Mouse (Mus musculus): ENCODE data around the gene Prlr.

DNA sequence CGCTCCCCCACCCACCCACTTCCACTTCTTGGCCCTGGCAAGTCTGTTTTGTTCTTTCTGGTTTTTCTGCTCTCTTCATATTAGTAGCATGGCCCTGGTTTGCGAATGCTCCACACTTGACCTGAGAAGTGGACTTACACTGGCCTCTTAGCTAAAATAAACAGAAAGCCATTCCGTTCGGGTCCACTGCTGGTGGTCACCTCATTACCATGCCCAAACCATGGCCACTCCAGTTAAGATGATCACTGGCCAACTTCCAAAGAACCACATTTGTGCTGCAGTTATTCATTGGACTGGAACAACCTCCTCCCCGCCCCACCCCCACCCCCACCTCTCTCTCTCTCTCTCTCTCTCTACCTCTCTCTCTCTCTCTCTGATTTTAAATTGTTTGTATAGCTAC is 104.5 kb downstream of the Prlr start:
- no peak for TF ChIP-seq POLR2A (IDR thresholded peaks at IDR 0.05; ENCODE audit: low read depth, low read length)
- no peak for TF ChIP-seq CTCF (conservative IDR thresholded peaks at IDR 0.05; ENCODE audit: insufficient read depth, insufficient read length, low read depth, low read length)

Measured in kidney, adult 2 months (tissue).